ENCODE assay signal across 20 mouse cellular contexts in the genomic region with DNA sequence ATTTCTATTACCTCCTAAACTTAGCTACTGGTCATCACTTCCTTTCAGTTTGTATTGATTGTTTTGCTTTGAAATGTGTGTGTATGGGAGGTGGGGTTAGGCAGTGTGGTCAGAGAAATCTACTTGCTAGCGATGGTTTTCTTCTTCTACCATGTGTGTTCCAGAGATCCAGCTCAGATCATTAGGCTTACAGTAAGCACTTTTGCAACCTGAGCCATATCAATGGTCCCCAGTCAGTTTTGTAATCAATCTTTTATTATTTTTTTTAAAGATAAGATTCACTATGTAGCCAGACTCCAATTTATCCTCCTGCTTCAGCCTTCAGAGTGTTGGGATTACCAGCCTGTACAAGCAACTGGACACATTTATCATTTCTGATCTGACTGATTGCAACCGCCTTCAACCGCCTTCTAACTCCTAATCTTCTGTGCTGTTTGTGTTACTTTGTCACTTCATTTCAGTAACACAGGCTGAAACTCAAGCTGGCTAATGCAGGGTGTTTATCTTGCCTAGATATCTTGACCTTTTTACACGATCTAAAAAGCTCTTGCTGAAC. TPM values are rescaled to one million over a fixed set of nuclear protein-coding genes. Genes with fewer than 3 reads are reported as not detected.
DNase-seq lines count a peak whose midpoint lies in the region; ATAC-seq and TF ChIP-seq lines count a peak whose summit lies in the region.
"Had no signal": no experiment of that assay in that cellular context is flagged by ENCODE, and none has a peak within 500 bp of the region (broad histone marks: within the 10 kb centered on the region; RNA-seq: fewer than 3 reads in every experiment).

No protein-coding gene starts in this region.

- peaks cover 22% of the 10 kb centered on the region for H3K36me3 ChIP-seq in erythroblast, embryonic 14.5 days (ENCODE audit: control insufficient read depth)
- H3K36me3 ChIP-seq in G1E (replicated peaks): peaks cover 16% of the 10 kb centered on the region
- peaks cover 14% of the 10 kb centered on the region for H3K36me3 ChIP-seq in liver, embryonic 12.5 days
- peaks cover 4% of the 10 kb centered on the region; the same call in 1 of the 2 replicates for H3K36me3 ChIP-seq in liver, embryonic 16.5 days (ENCODE audit: control insufficient read depth, insufficient read depth)
- no peaks in the 10 kb centered on the region for H3K36me3 ChIP-seq in forebrain, embryonic 14.5 days (ENCODE audit: control insufficient read depth, insufficient read depth, low read length)
- 0 out of 2 replicates have a peak, but pooled peaks cover 8% of the 10 kb centered on the region for H3K36me3 ChIP-seq in forebrain, embryonic 13.5 days (ENCODE audit: poor library complexity, severe bottlenecking)
- H3K36me3 ChIP-seq: forebrain, embryonic 15.5 days had no signal

- no peaks in the 10 kb centered on the region for H3K27me3 ChIP-seq in erythroblast, embryonic 14.5 days (ENCODE audit: control insufficient read depth)
- no peaks in the 10 kb centered on the region for H3K27me3 ChIP-seq in G1E (ENCODE audit: insufficient read depth, low read length)
- no peaks in the 10 kb centered on the region for H3K27me3 ChIP-seq in liver, embryonic 12.5 days (replicated peaks)
- no peaks in the 10 kb centered on the region for H3K27me3 ChIP-seq in liver, embryonic 16.5 days (ENCODE audit: control insufficient read depth, insufficient read depth, low read depth, low read length)
- H3K27me3 ChIP-seq in forebrain, embryonic 14.5 days (replicated peaks; ENCODE audit: control insufficient read depth, insufficient read depth, low read length): no peaks in the 10 kb centered on the region
- H3K27me3 ChIP-seq in forebrain, embryonic 13.5 days: no peaks in the 10 kb centered on the region
- H3K27me3 ChIP-seq: embryonic facial prominence, embryonic 12.5 days; forebrain, embryonic 15.5 days; heart, embryonic 12.5 days; hindbrain, embryonic 12.5 days; Patski had no signal

- H3K4me1 ChIP-seq in erythroblast, embryonic 14.5 days (ENCODE audit: control insufficient read depth): peaks cover 75% of the 10 kb centered on the region
- H3K4me1 ChIP-seq in G1E (ENCODE audit: insufficient read depth, low read depth, low read length): peaks cover 69% of the 10 kb centered on the region
- H3K4me1 ChIP-seq in liver, embryonic 12.5 days: peaks cover 78% of the 10 kb centered on the region
- H3K4me1 ChIP-seq in liver, embryonic 16.5 days (ENCODE audit: control insufficient read depth, low read depth, low read length): peaks cover 53% of the 10 kb centered on the region
- peaks cover 6% of the 10 kb centered on the region for H3K4me1 ChIP-seq in forebrain, embryonic 14.5 days (ENCODE audit: control insufficient read depth, insufficient read depth, low read length)
- H3K4me1 ChIP-seq in forebrain, embryonic 13.5 days: peaks cover 15% of the 10 kb centered on the region

- H3K4me2 ChIP-seq in liver, embryonic 12.5 days: peak overlapping the region; percentile 74
- peak overlapping the region; percentile 85 for H3K4me2 ChIP-seq in liver, embryonic 16.5 days (ENCODE audit: low read depth, low read length)
- no peak overlapping the region for H3K4me2 ChIP-seq in forebrain, embryonic 14.5 days (ENCODE audit: low read length)
- no peak overlapping the region for H3K4me2 ChIP-seq in forebrain, embryonic 13.5 days

- peak overlapping the region; percentile 2; the same call in 1 of the 2 replicates for H3K9ac ChIP-seq in liver, embryonic 12.5 days
- H3K9ac ChIP-seq in liver, embryonic 16.5 days (ENCODE audit: low read depth, low read length): peak overlapping the region; percentile 19; the same call in 1 of the 2 replicates
- no peak overlapping the region for H3K9ac ChIP-seq in forebrain, embryonic 14.5 days (ENCODE audit: low read length)
- H3K9ac ChIP-seq in forebrain, embryonic 13.5 days: no peak overlapping the region

- WGBS in liver, embryonic 12.5 days (ENCODE audit: insufficient replicate concordance): 18% methylated on average over 4 of the region's 4 CpGs
- 25% methylated on average over 4 of the region's 4 CpGs for WGBS in liver, embryonic 16.5 days (ENCODE audit: insufficient replicate concordance)
- 90% methylated on average over 4 of the region's 4 CpGs for WGBS in forebrain, embryonic 14.5 days
- 94% methylated on average over 4 of the region's 4 CpGs for WGBS in forebrain, embryonic 13.5 days

- ATAC-seq in erythroblast, adult 5-6 weeks (replicated peaks; ENCODE audit: low FRiP score, poor library complexity, severe bottlenecking): no peak
- ATAC-seq in G1E (ENCODE audit: extremely low read depth, insufficient number of reproducible peaks, low FRiP score, poor library complexity, severe bottlenecking): peak; percentile 68
- ATAC-seq in liver, embryonic 12.5 days: no peak
- no peak for ATAC-seq in liver, embryonic 16.5 days (ENCODE audit: low read depth)
- no peak for ATAC-seq in forebrain, embryonic 14.5 days
- ATAC-seq in forebrain, embryonic 13.5 days: no peak

- DNase-seq in G1E (ENCODE audit: low spot score): no peak
- DNase-seq in forebrain, embryonic 14.5 days (ENCODE audit: low spot score): no peak
- no peak for DNase-seq in adrenal gland, postnatal 25 days
- DNase-seq: adrenal gland, adult 8-10 months; B cell, adult 2 months; cerebellum, adult 11-12 months; cerebellum, adult 9-10 months; cerebellum, postnatal 25 days; heart, adult 2 months; heart, postnatal 36 days had no signal

- peaks cover 3% of the 10 kb centered on the region; the same call in 1 of the 2 replicates for H3K9me3 ChIP-seq in erythroblast, embryonic 14.5 days (ENCODE audit: control insufficient read depth, low read length)
- 0 out of 2 replicates have a peak, but pooled peaks cover 3% of the 10 kb centered on the region for H3K9me3 ChIP-seq in G1E (replicated peaks)
- H3K9me3 ChIP-seq in liver, embryonic 12.5 days (replicated peaks): no peaks in the 10 kb centered on the region
- H3K9me3 ChIP-seq in liver, embryonic 16.5 days (replicated peaks; ENCODE audit: control insufficient read depth, low read length): no peaks in the 10 kb centered on the region
- no peaks in the 10 kb centered on the region for H3K9me3 ChIP-seq in forebrain, embryonic 14.5 days (replicated peaks; ENCODE audit: control insufficient read depth, low read length)
- no peaks in the 10 kb centered on the region; the same call in 1 of the 2 replicates for H3K9me3 ChIP-seq in forebrain, embryonic 13.5 days (replicated peaks)
- H3K9me3 ChIP-seq: embryonic facial prominence, embryonic 12.5 days; forebrain, embryonic 15.5 days; heart, embryonic 12.5 days; hindbrain, embryonic 12.5 days had no signal

- peak overlapping the region; percentile 99 for H3K4me3 ChIP-seq in erythroblast, embryonic 14.5 days (replicated peaks)
- H3K4me3 ChIP-seq in G1E (ENCODE audit: low read depth, low read length): no peak overlapping the region; the same call in 1 of the 2 replicates
- H3K4me3 ChIP-seq in liver, embryonic 12.5 days: peak overlapping the region; percentile 85; the same call in 1 of the 2 replicates
- H3K4me3 ChIP-seq in liver, embryonic 16.5 days (ENCODE audit: low read depth, low read length): no peak overlapping the region
- no peak overlapping the region for H3K4me3 ChIP-seq in forebrain, embryonic 14.5 days (ENCODE audit: low read depth, low read length)
- H3K4me3 ChIP-seq in forebrain, embryonic 13.5 days: no peak overlapping the region

- no peak for TF ChIP-seq CTCF in G1E (IDR thresholded peaks at IDR 0.05; ENCODE audit: low read depth, low read length)

- peak overlapping the region; percentile 97 for H3K27ac ChIP-seq in liver, embryonic 12.5 days
- peak overlapping the region; percentile 99 for H3K27ac ChIP-seq in liver, embryonic 16.5 days (ENCODE audit: low read length)
- H3K27ac ChIP-seq in forebrain, embryonic 14.5 days (ENCODE audit: low read depth, low read length): no peak overlapping the region
- H3K27ac ChIP-seq in forebrain, embryonic 13.5 days: no peak overlapping the region

RNA-seq across cellular contexts. Expression of gene Bcl2l13, which starts 1.2 kb away (rescaled TPM):
- polyA plus RNA-seq in erythroblast, embryonic 14.5 days (2012): 15.0 and 17.5 TPM in 2 replicates
- total RNA-seq in erythroblast, adult 5-6 weeks (2015; ENCODE audit: low replicate concordance): 20.9 and 27.0 TPM in 2 replicates
- total RNA-seq in erythroblast, adult 5-6 weeks (2017; ENCODE audit: low replicate concordance): 38.6 and 38.7 TPM in 2 replicates
- total RNA-seq in G1E (2014; fragmentation: Nextera tagmentation) (85.0 and 85.7 TPM in 2 replicates), G1E (2017) (31.0 and 37.0 TPM in 2 replicates)
- 450 and 524 TPM in 2 replicates for polyA plus RNA-seq in G1E (2012)
- 50.3 and 50.6 TPM in 2 replicates for polyA plus RNA-seq in liver, embryonic 12.5 days (2016; fragmentation: Nextera tagmentation; extraction: Ambion mirVana)
- 34.7 and 35.7 TPM in 2 replicates for polyA plus RNA-seq in liver, embryonic 16.5 days (2015; fragmentation: Nextera tagmentation; extraction: Ambion mirVana)
- polyA plus RNA-seq in forebrain, embryonic 14.5 days (2014; fragmentation: Nextera tagmentation; extraction: Ambion mirVana): 31.2 and 31.3 TPM in 2 replicates
- 32.5 and 40.4 TPM in 2 replicates for polyA plus RNA-seq in forebrain, embryonic 13.5 days (2015; fragmentation: Nextera tagmentation; extraction: Ambion mirVana)
- total RNA-seq in adrenal gland, postnatal 25 days (2021): 56.4 and 66.0 TPM in 2 replicates

RNA-seq across cellular contexts. Expression of gene Atp6v1e1, which starts 12.3 kb away (rescaled TPM):
- 19.0 and 20.2 TPM in 2 replicates for polyA plus RNA-seq in erythroblast, embryonic 14.5 days (2012)
- 131 and 140 TPM in 2 replicates for total RNA-seq in erythroblast, adult 5-6 weeks (2015; ENCODE audit: low replicate concordance)
- 234 and 332 TPM in 2 replicates for total RNA-seq in erythroblast, adult 5-6 weeks (2017; ENCODE audit: low replicate concordance)
- total RNA-seq in G1E (2014; fragmentation: Nextera tagmentation) (113 and 124 TPM in 2 replicates), G1E (2017) (233 and 247 TPM in 2 replicates)
- polyA plus RNA-seq in G1E (2012): 50.0 and 51.0 TPM in 2 replicates
- 150 and 151 TPM in 2 replicates for polyA plus RNA-seq in liver, embryonic 12.5 days (2016; fragmentation: Nextera tagmentation; extraction: Ambion mirVana)
- 171 and 172 TPM in 2 replicates for polyA plus RNA-seq in liver, embryonic 16.5 days (2015; fragmentation: Nextera tagmentation; extraction: Ambion mirVana)
- polyA plus RNA-seq in forebrain, embryonic 14.5 days (2014; fragmentation: Nextera tagmentation; extraction: Ambion mirVana): 255 and 275 TPM in 2 replicates
- 189 and 196 TPM in 2 replicates for polyA plus RNA-seq in forebrain, embryonic 13.5 days (2015; fragmentation: Nextera tagmentation; extraction: Ambion mirVana)
- 469 and 476 TPM in 2 replicates for total RNA-seq in adrenal gland, postnatal 25 days (2021)

Comparison
In these comparisons a context has a peak if more than half of its experiments do, and no peak if none do; other contexts are left out.
1. H3K4me3 ChIP-seq: peak in erythroblast, embryonic 14.5 days (single experiment) and liver, embryonic 12.5 days (single experiment); none in G1E (single experiment), liver, embryonic 16.5 days (single experiment), forebrain, embryonic 14.5 days (single experiment) and forebrain, embryonic 13.5 days (single experiment).
2. H3K27ac ChIP-seq: peak in liver, embryonic 12.5 days (single experiment) and liver, embryonic 16.5 days (single experiment); none in forebrain, embryonic 14.5 days (single experiment) and forebrain, embryonic 13.5 days (single experiment).
3. H3K4me2 ChIP-seq: peak in liver, embryonic 12.5 days (single experiment) and liver, embryonic 16.5 days (single experiment); none in forebrain, embryonic 14.5 days (single experiment) and forebrain, embryonic 13.5 days (single experiment).
4. H3K9ac ChIP-seq: peak in liver, embryonic 12.5 days (single experiment) and liver, embryonic 16.5 days (single experiment); none in forebrain, embryonic 14.5 days (single experiment) and forebrain, embryonic 13.5 days (single experiment).